Mouse (Mus musculus): ENCODE results near the gene Catip.

DNA sequence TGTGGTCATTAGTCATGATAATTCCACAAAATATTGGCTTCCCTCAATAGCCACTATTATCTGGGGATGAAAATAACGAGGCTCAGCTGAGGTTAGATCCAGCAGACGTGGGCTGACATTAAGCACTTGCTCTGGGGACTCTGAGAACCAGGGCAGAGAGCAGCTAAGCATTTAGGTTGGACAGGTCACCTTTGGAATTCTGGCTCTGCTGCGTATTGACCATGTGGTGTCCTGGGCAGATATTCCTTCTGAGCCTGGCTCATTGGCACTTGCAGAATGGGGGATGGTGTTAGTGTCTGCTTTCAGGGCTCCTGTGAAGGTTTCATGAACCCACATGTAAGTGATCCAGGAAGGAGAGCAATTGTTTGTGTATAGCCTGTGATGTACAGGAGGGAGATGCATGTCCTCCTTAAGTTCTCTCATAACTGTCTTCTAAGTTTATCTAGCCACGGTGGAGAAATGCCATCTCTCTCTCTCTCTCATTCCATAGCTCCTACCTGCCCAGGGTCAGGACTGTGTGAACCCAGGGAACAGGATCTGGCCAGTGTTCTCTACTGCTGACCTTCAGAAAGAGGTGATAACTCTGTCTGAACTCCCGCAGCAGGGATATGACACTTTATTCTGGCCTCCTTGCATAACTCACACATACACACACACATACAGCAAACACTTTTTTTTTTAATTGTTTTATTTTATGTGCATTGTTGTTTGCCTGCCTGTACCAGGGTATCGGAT lies 26.3 kb upstream of the Catip start:
- TF ChIP-seq CTCF (IDR thresholded peaks at IDR 0.05; ENCODE audit: extremely low read depth, insufficient read length, insufficient replicate concordance, low read depth, low read length) (no peak), POLR2A (IDR thresholded peaks at IDR 0.05; ENCODE audit: low read depth, low read length) (no peak)
